Mouse (Mus musculus) heart, embryonic 11.5 days (tissue): ENCODE data around the gene Stra6. TPM values are rescaled to one million over a fixed set of nuclear protein-coding genes. Genes with fewer than 3 reads are reported as not detected.

ENCODE experiments used
- ATAC-seq: fragments of 200-750 bp; cut with Nextera tagmentation; replicated peaks from 2 replicates; pipeline ENCODE4 v1.8.0; 2017; ENCODE audit warnings: moderate library complexity; ENCODE audit not compliant: insufficient number of reproducible peaks, low FRiP score, low TSS enrichment
- H3K27ac ChIP-seq: fragments of 300-500 bp; sonication (generic); 2 replicates; pipeline ENCODE4 v1.5.1; 2014; ENCODE audit warnings: mild to moderate bottlenecking, low read depth, low read length
- H3K27me3 ChIP-seq: fragments of 300-500 bp; sonication (generic); 2 replicates; pipeline ENCODE4 v1.6.1; 2014; ENCODE audit warnings: mild to moderate bottlenecking, low read length, mixed read lengths; ENCODE audit not compliant: control insufficient read depth, insufficient read depth
- H3K36me3 ChIP-seq: fragments of 300-500 bp; sonication (generic); 2 replicates; pipeline ENCODE4 v1.6.1; 2014; ENCODE audit warnings: mild to moderate bottlenecking, low read length, moderate library complexity, mixed read lengths; ENCODE audit not compliant: control insufficient read depth, insufficient read depth
- H3K4me1 ChIP-seq: fragments of 300-500 bp; sonication (generic); 2 replicates; pipeline ENCODE4 v1.6.1; 2014; ENCODE audit warnings: low read length; ENCODE audit not compliant: control insufficient read depth, insufficient read depth
- H3K4me2 ChIP-seq: fragments of 300-500 bp; sonication (generic); 2 replicates; pipeline ENCODE4 v1.6.1; 2014; ENCODE audit warnings: mild to moderate bottlenecking, moderate library complexity
- H3K4me3 ChIP-seq: fragments of 300-500 bp; sonication (generic); 2 replicates; pipeline ENCODE4 v1.5.1; 2014; ENCODE audit warnings: low read depth, low read length
- H3K9ac ChIP-seq: fragments of 300-500 bp; sonication (generic); 2 replicates; pipeline ENCODE4 v1.6.1; 2014; ENCODE audit warnings: mild to moderate bottlenecking, low read depth, low read length, moderate library complexity
- H3K9me3 ChIP-seq: fragments of 300-500 bp; sonication (generic); replicated peaks from 2 replicates; pipeline ENCODE4 v1.6.1; 2016; ENCODE audit warnings: low read length; ENCODE audit not compliant: control insufficient read depth
- WGBS: fragments of 180-500 bp; shearing (Covaris S2); extraction: QIAGEN DNeasy Blood & Tissue Kit; methylation state at CpG from one replicate; pipeline ENCODE4 v1.1.7; 2014; ENCODE audit not compliant: insufficient replicate concordance; 5-methylcytosine and 5-hydroxymethylcytosine counted together
- polyA plus RNA-seq: library from polyadenylated mRNA; unstranded; fragments of >200 nt; fragmentation: Nextera tagmentation; extraction: Ambion mirVana; gene quantifications from 2 replicates; pipeline ENCODE4 v1.2.1, GENCODE M21; 2014

Stra6 gene
- polyA plus RNA-seq, 1 experiment from 2014 or later = 4.0 TPM

DNA sequence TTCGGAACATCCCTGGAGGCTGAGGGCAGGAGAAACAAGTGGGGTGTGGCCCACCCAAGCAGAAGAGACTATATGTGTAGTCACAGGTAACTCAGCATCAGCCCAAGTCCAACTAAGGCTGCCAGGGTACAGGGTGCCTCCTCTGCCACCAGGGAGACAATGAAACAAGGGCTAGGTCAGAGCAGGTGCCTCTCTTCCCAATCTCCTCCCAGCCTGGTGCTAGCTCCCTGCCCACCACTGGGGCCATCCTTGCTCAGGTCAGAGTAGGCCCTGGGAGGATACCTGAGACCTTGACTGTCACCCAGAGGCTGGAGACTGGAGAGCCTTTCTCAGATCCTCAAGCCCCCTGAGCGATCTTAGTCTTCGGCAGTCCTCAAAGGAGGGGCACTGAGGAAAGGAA lies 98.6 kb downstream of the Stra6 start:
- H3K4me3 ChIP-seq = no peak overlapping the region
- ATAC-seq = no peak
- H3K4me1 ChIP-seq = peaks cover 23% of the 10 kb centered on the region
- WGBS = 80% methylated on average over 3 of the region's 3 CpGs
- H3K4me2 ChIP-seq = no peak overlapping the region
- no peaks in the 10 kb centered on the region for H3K27me3 ChIP-seq
- H3K27ac ChIP-seq = no peak overlapping the region
- H3K36me3 ChIP-seq = no peaks in the 10 kb centered on the region
- H3K9ac ChIP-seq = no peak overlapping the region
- H3K9me3 ChIP-seq = no peaks in the 10 kb centered on the region

DNA sequence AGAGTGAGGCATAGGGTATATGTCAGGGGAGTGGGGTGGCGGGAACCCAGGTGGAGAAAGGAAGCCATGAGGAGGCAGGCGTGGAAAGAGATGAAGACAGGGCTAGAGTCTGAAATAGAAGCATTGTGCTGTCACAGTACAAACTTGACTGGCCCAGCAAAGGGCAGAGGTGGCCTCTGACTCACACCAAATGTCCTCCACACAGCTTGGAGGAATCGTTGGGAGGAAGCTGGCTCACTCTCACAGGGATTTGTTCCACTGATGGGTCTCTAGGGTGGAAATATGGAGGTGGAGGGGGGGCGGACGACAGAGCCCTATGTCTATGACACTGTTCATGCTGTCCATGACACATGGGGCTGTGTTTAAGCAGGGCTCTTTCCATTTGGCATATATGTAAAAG lies 99.6 kb downstream of the Stra6 start:
- no peak overlapping the region for H3K4me3 ChIP-seq
- no peaks in the 10 kb centered on the region for H3K9me3 ChIP-seq
- no peaks in the 10 kb centered on the region for H3K36me3 ChIP-seq
- peaks cover 23% of the 10 kb centered on the region for H3K4me1 ChIP-seq
- 62% methylated on average over 5 of the region's 5 CpGs for WGBS
- H3K9ac ChIP-seq = no peak overlapping the region
- H3K27me3 ChIP-seq = no peaks in the 10 kb centered on the region
- H3K4me2 ChIP-seq = no peak overlapping the region
- no peak overlapping the region for H3K27ac ChIP-seq
- ATAC-seq = no peak

DNA sequence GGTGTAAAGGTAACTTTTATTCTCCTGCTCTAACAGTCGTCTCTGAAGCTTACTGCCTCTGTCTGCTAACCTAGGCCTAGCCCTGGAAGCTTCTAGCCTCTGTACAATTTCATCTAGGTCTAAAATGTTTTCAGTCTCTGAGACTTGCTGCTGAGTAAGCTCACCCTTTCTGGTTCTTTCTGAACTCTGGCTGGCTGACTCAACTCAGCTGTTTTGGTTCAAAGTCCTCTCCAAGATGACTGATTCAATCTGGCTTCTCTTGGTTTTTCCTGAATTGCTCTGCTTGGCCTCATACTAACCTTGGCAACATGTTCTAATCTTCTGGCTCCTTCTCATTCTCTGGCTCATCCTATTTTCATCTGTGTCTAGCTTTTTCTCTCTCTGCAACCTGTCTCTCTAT lies 102.2 kb downstream of the Stra6 start:
- H3K4me3 ChIP-seq = no peak overlapping the region
- no peak overlapping the region for H3K9ac ChIP-seq
- no peak overlapping the region for H3K27ac ChIP-seq
- ATAC-seq = no peak
- no peak overlapping the region for H3K4me2 ChIP-seq
- WGBS = 79% methylated on average over 1 of the region's 1 CpGs
- no peaks in the 10 kb centered on the region for H3K36me3 ChIP-seq
- no peaks in the 10 kb centered on the region for H3K9me3 ChIP-seq
- no peaks in the 10 kb centered on the region for H3K27me3 ChIP-seq
- H3K4me1 ChIP-seq = no peaks in the 10 kb centered on the region

DNA sequence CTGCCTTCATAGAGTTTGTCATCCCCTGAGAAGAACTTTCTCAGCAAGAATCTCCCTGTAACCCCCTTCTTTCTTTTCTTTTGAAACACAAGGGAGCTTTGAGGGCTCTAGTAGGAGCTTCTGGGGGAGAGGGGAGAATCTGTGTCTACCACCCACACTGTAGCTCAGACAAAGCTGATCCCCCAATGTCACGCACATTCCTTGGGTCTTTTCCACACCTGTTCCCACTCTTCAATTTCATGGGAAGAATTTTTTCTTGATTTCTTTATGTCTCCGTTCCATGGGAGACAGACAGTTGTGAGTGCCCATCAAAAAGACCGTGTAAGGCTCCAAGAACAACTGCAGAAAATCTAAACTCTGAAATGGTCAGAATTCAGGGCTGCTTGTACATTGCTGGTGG lies 105.3 kb downstream of the Stra6 start:
- H3K36me3 ChIP-seq = no peaks in the 10 kb centered on the region
- 74% methylated on average over 3 of the region's 3 CpGs for WGBS
- H3K9ac ChIP-seq = no peak overlapping the region
- H3K4me3 ChIP-seq = no peak overlapping the region
- H3K4me2 ChIP-seq = no peak overlapping the region
- no peaks in the 10 kb centered on the region for H3K4me1 ChIP-seq
- no peak for ATAC-seq
- no peaks in the 10 kb centered on the region for H3K9me3 ChIP-seq
- no peaks in the 10 kb centered on the region for H3K27me3 ChIP-seq
- H3K27ac ChIP-seq = no peak overlapping the region

DNA sequence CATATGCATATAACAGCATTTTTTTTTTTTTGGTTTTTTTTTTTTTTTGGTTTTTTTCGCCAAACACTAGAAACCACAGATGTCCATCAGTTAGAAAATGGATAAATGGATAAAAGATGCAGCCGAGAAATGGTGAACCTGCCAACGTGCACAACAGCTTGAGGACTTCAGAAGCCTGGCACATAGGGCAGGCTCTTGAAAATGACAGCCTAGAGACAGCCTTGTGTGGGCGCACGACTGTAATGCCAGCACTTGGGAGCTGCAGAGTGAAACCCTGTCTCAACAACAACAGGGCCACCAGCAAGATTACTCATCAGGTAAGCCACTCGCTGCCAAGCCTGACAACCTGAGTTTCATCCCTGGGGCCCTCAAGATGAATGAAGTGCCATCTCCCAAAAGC lies 105.8 kb downstream of the Stra6 start:
- H3K9me3 ChIP-seq = no peaks in the 10 kb centered on the region
- H3K27ac ChIP-seq = no peak overlapping the region
- ATAC-seq = no peak
- H3K36me3 ChIP-seq = no peaks in the 10 kb centered on the region
- H3K4me3 ChIP-seq = no peak overlapping the region
- 77% methylated on average over 6 of the region's 6 CpGs for WGBS
- H3K4me2 ChIP-seq = no peak overlapping the region
- no peak overlapping the region for H3K9ac ChIP-seq
- no peaks in the 10 kb centered on the region for H3K4me1 ChIP-seq
- no peaks in the 10 kb centered on the region for H3K27me3 ChIP-seq

DNA sequence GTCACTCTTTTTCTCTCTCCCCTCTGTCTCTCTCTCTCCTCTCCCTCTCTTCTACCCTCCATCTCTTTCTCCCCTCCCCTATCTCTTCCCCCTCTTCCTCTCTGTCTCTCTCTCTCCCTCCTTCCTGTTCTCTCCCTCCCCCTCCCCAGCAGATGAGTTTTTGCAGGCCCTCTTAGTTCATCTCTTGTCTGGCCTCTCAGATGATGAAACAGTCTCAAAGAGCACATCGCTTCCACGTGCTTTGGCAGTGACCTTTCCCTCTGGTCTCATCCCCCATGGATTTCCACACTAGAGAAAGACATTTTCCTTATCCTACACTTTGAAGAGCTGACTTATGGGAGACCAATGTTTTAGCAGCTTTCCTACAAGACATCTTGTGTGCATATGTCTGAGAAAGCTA lies 109.3 kb downstream of the Stra6 start:
- no peaks in the 10 kb centered on the region for H3K9me3 ChIP-seq
- no peaks in the 10 kb centered on the region for H3K36me3 ChIP-seq
- H3K4me2 ChIP-seq = no peak overlapping the region
- H3K4me3 ChIP-seq = no peak overlapping the region
- WGBS = 49% methylated on average over 2 of the region's 2 CpGs
- peaks cover 8% of the 10 kb centered on the region; the same call in 1 of the 2 replicates for H3K4me1 ChIP-seq
- ATAC-seq = no peak
- H3K27ac ChIP-seq = no peak overlapping the region
- H3K9ac ChIP-seq = no peak overlapping the region
- H3K27me3 ChIP-seq = no peaks in the 10 kb centered on the region

DNA sequence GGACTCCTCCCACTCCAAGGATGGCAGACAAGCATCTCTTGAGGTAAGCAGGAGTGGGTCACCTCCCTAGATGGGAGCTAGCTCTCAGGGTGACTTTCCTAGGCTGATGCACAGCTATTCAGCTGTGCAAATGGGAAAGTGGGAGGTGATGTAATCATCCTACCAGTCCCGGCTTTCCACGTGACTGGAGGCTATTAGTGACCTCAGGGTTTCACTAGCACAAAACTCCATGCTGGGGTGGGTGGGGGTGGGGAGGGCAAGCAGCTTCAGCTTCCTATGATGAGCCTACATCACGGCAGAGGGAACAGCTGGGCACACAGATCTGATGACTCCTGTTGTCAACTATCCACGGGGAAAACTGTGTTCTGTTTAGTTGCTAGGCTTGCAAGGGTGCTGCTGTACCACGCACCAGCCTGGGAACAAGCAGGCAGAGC lies 111.2 kb downstream of the Stra6 start:
- no peak overlapping the region for H3K27ac ChIP-seq
- no peaks in the 10 kb centered on the region for H3K9me3 ChIP-seq
- no peak overlapping the region for H3K4me3 ChIP-seq
- no peaks in the 10 kb centered on the region for H3K27me3 ChIP-seq
- H3K36me3 ChIP-seq = no peaks in the 10 kb centered on the region
- peaks cover 8% of the 10 kb centered on the region; the same call in 1 of the 2 replicates for H3K4me1 ChIP-seq
- H3K4me2 ChIP-seq = no peak overlapping the region
- 25% methylated on average over 5 of the region's 5 CpGs for WGBS
- H3K9ac ChIP-seq = no peak overlapping the region
- no peak for ATAC-seq

DNA sequence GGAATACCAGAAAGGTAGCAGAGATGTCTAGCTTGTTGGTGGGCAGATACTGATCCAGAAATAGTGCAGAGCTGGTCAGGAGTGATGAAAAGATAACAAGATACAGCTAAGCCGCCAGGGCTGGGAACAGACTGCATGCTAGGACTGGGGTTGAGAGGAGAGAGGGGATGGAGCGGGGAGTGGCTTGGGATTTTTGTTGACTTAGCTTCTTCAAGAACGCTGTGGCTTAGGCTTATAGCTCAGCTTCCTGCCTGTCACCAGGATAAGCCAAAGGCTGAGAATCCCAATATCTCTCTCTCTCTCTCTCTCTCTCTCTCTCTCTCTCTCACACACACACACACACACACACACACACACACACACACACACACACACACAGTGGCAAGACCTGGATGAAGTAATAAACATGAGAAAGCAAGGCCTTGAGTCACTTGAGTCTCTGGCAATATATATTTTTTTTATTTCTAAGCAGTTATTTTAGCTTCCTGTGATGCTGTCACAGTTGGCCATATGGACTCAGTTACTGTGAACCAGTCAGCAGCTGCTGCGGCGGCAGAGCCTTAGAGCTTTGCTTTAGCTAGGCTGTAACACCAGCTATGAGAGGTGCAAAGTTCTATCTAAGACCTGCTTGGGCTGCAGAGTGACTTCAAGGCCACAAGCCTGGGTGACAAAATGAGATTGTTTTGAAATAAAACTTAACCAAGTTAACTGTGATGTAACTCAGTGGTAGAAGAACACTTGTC lies 112.3 kb downstream of the Stra6 start:
- Histone ChIP-seq H3K27me3 (no peaks in the 10 kb centered on the region), H3K4me1 (peaks cover 8% of the 10 kb centered on the region; the same call in 1 of the 2 replicates), H3K36me3 (no peaks in the 10 kb centered on the region), H3K27ac (no peak overlapping the region), H3K4me3 (no peak overlapping the region), H3K9me3 (no peaks in the 10 kb centered on the region), H3K9ac (no peak overlapping the region), H3K4me2 (no peak overlapping the region)
- WGBS = 33% methylated on average over 5 of the region's 5 CpGs
- ATAC-seq = no peak

DNA sequence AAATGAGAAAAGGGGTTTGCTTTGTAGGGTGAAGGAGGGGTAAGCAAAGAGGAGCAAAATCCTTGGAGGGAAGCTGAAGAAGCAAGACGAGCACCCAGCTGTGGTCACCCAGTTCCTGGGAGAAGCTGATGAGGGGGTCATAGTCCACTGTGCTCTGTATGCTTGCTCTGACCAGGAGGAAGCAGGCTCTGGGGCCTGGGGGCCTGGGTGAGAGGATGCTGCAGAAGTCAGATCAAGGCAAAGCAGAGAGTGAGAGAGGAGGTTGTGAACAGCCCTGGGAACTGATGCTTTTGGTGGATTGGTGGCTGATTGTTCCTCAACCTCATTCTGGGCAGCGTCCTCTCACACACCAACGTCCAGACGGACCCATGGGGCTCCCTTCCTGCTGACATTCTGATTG lies 113.6 kb downstream of the Stra6 start:
- Histone ChIP-seq H3K27ac (no peak overlapping the region), H3K36me3 (no peaks in the 10 kb centered on the region), H3K9ac (no peak overlapping the region), H3K27me3 (no peaks in the 10 kb centered on the region), H3K9me3 (no peaks in the 10 kb centered on the region), H3K4me3 (no peak overlapping the region), H3K4me2 (no peak overlapping the region), H3K4me1 (peaks cover 8% of the 10 kb centered on the region; the same call in 1 of the 2 replicates)
- WGBS = 63% methylated on average over 4 of the region's 4 CpGs
- ATAC-seq = no peak
